Mouse (Mus musculus): ENCODE results near the gene Lrmda.

DNA sequence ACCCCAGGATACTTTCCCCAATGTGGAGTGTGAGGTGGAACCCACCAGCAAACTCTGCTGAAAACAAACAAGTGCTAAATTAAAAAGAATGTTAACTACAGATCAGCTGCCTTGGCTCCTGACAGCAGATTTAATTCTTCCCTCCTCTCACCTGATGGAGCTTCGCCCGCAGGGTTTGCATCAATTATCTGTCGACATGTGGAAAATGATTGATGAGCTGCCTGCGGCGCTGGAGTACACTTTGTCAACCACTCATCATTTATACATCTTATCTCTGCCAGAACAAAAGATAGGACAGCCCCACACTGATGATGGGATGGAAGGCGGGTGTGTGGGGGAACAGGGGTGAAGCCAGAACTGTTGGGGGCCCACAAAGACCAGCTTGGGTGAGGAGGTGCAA, 649.2 kb downstream of the Lrmda start:
- TF ChIP-seq CTCF (IDR thresholded peaks at IDR 0.05; ENCODE audit: borderline replicate concordance, control insufficient read depth, extremely low read depth, insufficient read depth, low read length, poor library complexity) (no peak), POLR2A (IDR thresholded peaks at IDR 0.05; ENCODE audit: control insufficient read depth, extremely low read depth, insufficient read depth, low read length, poor library complexity) (no peak)
